Mouse (Mus musculus) heart, embryonic 10.5 days (tissue): ENCODE measurements around the gene Pgbd1. TPM values are rescaled to one million over a fixed set of nuclear protein-coding genes. Genes with fewer than 3 reads are reported as not detected.
A peak's percentile ranks its signal among the peaks of the same experiment; 100 is the strongest.

Experiments used
- microRNA counts: library from miRNA; unstranded; fragments of <30 nt; microRNA quantifications from one replicate; lab custom pipeline; 2017
- microRNA-seq: library from miRNA; unstranded; fragments of <30 nt; microRNA quantifications from one replicate; pipeline ENCODE4, GENCODE M21; 2017
- polyA plus RNA-seq: library from polyadenylated mRNA; unstranded; fragments of >200 nt; fragmentation: Nextera tagmentation; extraction: Ambion mirVana; gene quantifications from 2 replicates; pipeline ENCODE4 v1.2.1, GENCODE M21; 2016

The Pgbd1 gene
- polyA plus RNA-seq, 1 experiment from 2014 or later = 2.9 TPM

MicroRNA genes within 50 kb of the gene (microRNA counts, 519-probe panel; counts per million panel counts)
- 4,001 counts per million, percentile 21 among the panel's probes with 10 or more counts for microRNA mmu-miR-1896 (lab: Ali Mortazavi, UCI)

Small RNA genes lying within 50 kb of the gene (microRNA-seq; reads per million reads assigned to microRNA genes)
- not detected for gene Mir1896
- gene Mir6942 = not detected

Other genes with a start within 250 kb of the Pgbd1 start
- not detected in 2 replicates for gene Gpx5, start 148.3 kb downstream of the Pgbd1 start, polyA plus RNA-seq
- not detected in 2 replicates for gene Gpx6, start 128.9 kb downstream of the Pgbd1 start, polyA plus RNA-seq
- not detected in 2 replicates for gene Olfr1367, start 94.1 kb downstream of the Pgbd1 start, polyA plus RNA-seq
- gene Zscan12, start 78.2 kb downstream of the Pgbd1 start, polyA plus RNA-seq = 8.9 and 12.5 TPM in 2 replicates
- 69.4 and 78.6 TPM in 2 replicates for gene Zkscan3, start 38.3 kb downstream of the Pgbd1 start, polyA plus RNA-seq
- gene Zscan26, start 12.7 kb upstream of the Pgbd1 start, polyA plus RNA-seq = 22.7 and 27.5 TPM in 2 replicates
- gene Nkapl, start 27.5 kb upstream of the Pgbd1 start, polyA plus RNA-seq = 2.0 and 2.4 TPM in 2 replicates
- 2.0 and 2.1 TPM in 2 replicates for gene Zkscan4, start 37.8 kb upstream of the Pgbd1 start, polyA plus RNA-seq
- gene Gm10065, start 38.4 kb upstream of the Pgbd1 start, polyA plus RNA-seq = not detected in 2 replicates
- gene AK157302, start 54.2 kb upstream of the Pgbd1 start, polyA plus RNA-seq = 0.21 and 0.53 TPM in 2 replicates
- gene Gm11273, start 60.4 kb upstream of the Pgbd1 start, polyA plus RNA-seq = 9.0 and 11.6 TPM in 2 replicates
- gene Zkscan8, start 90.1 kb upstream of the Pgbd1 start, polyA plus RNA-seq = 5.3 and 7.3 TPM in 2 replicates
- gene Olfr1366, start 101.8 kb upstream of the Pgbd1 start, polyA plus RNA-seq = 0.05 and 0.07 TPM in 2 replicates
- 0.04 TPM in 1 of 2 replicates, not detected in the other for gene Olfr1535, start 118.8 kb upstream of the Pgbd1 start, polyA plus RNA-seq
- not detected in 2 replicates for gene Olfr1364, start 140.7 kb upstream of the Pgbd1 start, polyA plus RNA-seq
- gene Olfr1362, start 173.0 kb upstream of the Pgbd1 start, polyA plus RNA-seq = not detected in 2 replicates
- not detected in 2 replicates for gene Olfr11, start 201.5 kb upstream of the Pgbd1 start, polyA plus RNA-seq
- gene Olfr1361, start 222.3 kb upstream of the Pgbd1 start, polyA plus RNA-seq = not detected in 2 replicates
- gene Olfr1360, start 236.3 kb upstream of the Pgbd1 start, polyA plus RNA-seq = not detected in 2 replicates